Mouse (Mus musculus): ENCODE measurements around the gene Gsg1l.

DNA sequence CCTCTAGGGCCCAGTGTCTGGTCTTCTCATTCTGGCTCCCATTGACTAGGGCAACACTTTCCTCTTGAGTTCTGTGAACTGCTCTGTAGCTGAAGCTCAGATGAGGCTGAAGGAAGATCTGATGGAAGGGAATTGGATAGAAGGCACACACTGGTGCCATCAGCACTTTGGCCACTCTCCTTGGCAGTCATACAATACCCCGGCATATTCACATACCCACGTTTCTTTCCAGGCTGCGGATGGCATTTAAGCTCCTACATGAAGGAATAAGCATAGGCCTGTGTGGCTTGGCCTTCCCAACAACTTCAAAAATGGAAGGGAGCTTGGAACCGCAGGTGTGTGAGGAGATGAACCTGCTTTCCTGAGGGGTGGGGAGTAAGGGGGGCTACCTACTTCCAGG, 138.7 kb downstream of the Gsg1l start:
- TF ChIP-seq CTCF (IDR thresholded peaks at IDR 0.05; ENCODE audit: control insufficient read depth, insufficient read depth, low read length) (no peak), POLR2A (IDR thresholded peaks at IDR 0.05; ENCODE audit: borderline replicate concordance, control insufficient read depth, low read depth, low read length) (no peak)
